Mouse (Mus musculus) forebrain, embryonic 13.5 days (tissue): ENCODE data around the gene Irf9. TPM values are rescaled to one million over a fixed set of nuclear protein-coding genes. Genes with fewer than 3 reads are reported as not detected.
A peak's percentile ranks its signal among the peaks of the same experiment; 100 is the strongest.

Source experiments
- ATAC-seq: fragments of 200-750 bp; cut with Nextera tagmentation; 2 replicates; pipeline ENCODE4 v1.8.0; 2017
- H3K27ac ChIP-seq: fragments of 300-500 bp; sonication (generic); 2 replicates; pipeline ENCODE4 v1.5.1; 2015; ENCODE audit warnings: inconsistent platforms, mild to moderate bottlenecking, moderate library complexity
- H3K27me3 ChIP-seq: fragments of 300-500 bp; sonication (generic); 2 replicates; pipeline ENCODE4 v1.6.1; 2015; ENCODE audit warnings: mild to moderate bottlenecking, inconsistent platforms
- H3K36me3 ChIP-seq: fragments of 300-500 bp; sonication (generic); 2 replicates; pipeline ENCODE4 v1.6.1; 2015; ENCODE audit warnings: mild to moderate bottlenecking, inconsistent platforms; ENCODE audit not compliant: poor library complexity, severe bottlenecking
- H3K4me1 ChIP-seq: fragments of 300-500 bp; sonication (generic); 2 replicates; pipeline ENCODE4 v1.6.1; 2015; ENCODE audit warnings: inconsistent platforms
- H3K4me2 ChIP-seq: fragments of 300-500 bp; sonication (generic); 2 replicates; pipeline ENCODE4 v1.6.1; 2015; ENCODE audit warnings: inconsistent platforms, mild to moderate bottlenecking, moderate library complexity
- H3K4me3 ChIP-seq: fragments of 300-500 bp; sonication (generic); 2 replicates; pipeline ENCODE4 v1.5.1; 2015; ENCODE audit warnings: mild to moderate bottlenecking, inconsistent platforms
- H3K9ac ChIP-seq: fragments of 300-500 bp; sonication (generic); 2 replicates; pipeline ENCODE4 v1.6.1; 2015; ENCODE audit warnings: mild to moderate bottlenecking, inconsistent platforms
- H3K9me3 ChIP-seq: fragments of 300-500 bp; sonication (generic); replicated peaks from 2 replicates; pipeline ENCODE4 v1.6.1; 2016; ENCODE audit warnings: inconsistent platforms
- WGBS: fragments of 180-500 bp; shearing (Covaris S2); methylation state at CpG from one replicate; pipeline ENCODE4 v1.1.7; 2015; 5-methylcytosine and 5-hydroxymethylcytosine counted together
- polyA plus RNA-seq: library from polyadenylated mRNA; unstranded; fragments of >200 nt; fragmentation: Nextera tagmentation; extraction: Ambion mirVana; gene quantifications from 2 replicates; pipeline ENCODE4 v1.2.1, GENCODE M21; 2015

Gene Irf9
- 6.9 and 7.2 TPM in 2 replicates for polyA plus RNA-seq

GRCm38 (mm10) chr14:55603271-55603632, at the start of gene Irf9:
Gene Irf9, plus strand, starts transcription at chr14:55603571.
- 89% methylated on average over 7 of the region's 7 CpGs for WGBS
- Histone ChIP-seq H3K4me1 (no peaks in the 10 kb centered on the region; the same call in 1 of the 2 replicates), H3K27me3 (no peaks in the 10 kb centered on the region), H3K9ac (peak within 1 kb of the TSS; percentile 43; the same call in 1 of the 2 replicates), H3K4me2 (peak within 1 kb of the TSS; percentile 52), H3K4me3 (peak within 1 kb of the TSS; percentile 27), H3K27ac (0 out of 2 replicates have a peak within 1 kb of the TSS, but pooled peaks have one; percentile 14), H3K9me3 (no peaks in the 10 kb centered on the region), H3K36me3 (peaks cover 87% of the 10 kb centered on the region)
- ATAC-seq: no peak

DNA sequence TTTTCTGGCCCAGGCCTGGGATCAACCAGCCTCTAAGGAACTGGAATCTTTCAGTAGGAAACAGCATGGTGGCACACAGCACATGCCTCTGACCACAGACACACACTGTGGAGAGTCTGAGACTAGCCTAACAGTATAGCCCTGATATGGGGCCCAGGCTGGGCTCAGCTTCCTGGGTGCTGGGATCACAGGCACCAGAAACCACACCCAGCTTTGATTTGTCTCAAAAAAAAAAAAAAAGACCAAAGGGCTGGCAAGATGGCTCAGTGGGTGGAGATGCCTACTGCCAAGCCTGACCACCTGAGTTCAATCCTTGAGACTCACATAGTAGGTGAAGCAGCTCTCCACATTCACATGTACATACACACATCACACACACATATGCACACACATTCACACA, 48.7 kb upstream of the Irf9 start:
- no peaks in the 10 kb centered on the region for H3K9me3 ChIP-seq
- no peaks in the 10 kb centered on the region for H3K27me3 ChIP-seq
- no peaks in the 10 kb centered on the region for H3K36me3 ChIP-seq
- no peak overlapping the region for H3K27ac ChIP-seq
- no peak for ATAC-seq
- H3K9ac ChIP-seq: no peak overlapping the region
- no peak overlapping the region for H3K4me3 ChIP-seq
- H3K4me1 ChIP-seq: peaks cover 7% of the 10 kb centered on the region
- H3K4me2 ChIP-seq: no peak overlapping the region

DNA sequence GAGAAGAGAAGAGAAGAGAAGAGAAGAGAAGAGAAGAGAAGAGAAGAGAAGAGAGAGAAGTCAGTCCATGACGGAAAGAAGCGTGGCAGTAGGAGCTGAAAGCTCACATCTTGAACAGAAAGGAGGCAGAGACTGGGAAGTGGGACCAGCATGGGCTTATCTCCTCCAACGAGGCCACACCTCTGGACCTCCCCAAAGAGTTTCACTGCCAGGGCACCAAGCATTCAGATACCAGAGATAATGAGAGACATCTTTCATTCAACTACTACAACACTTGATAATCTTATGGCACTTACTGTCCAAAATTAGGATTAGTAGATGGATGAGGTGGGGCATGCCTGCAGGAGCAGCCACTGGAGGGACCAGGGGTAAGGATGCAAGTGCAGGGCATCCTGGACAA, 47.6 kb upstream of the Irf9 start:
- Histone ChIP-seq H3K4me2 (no peak overlapping the region), H3K9ac (no peak overlapping the region), H3K4me1 (peaks cover 7% of the 10 kb centered on the region), H3K4me3 (no peak overlapping the region), H3K9me3 (no peaks in the 10 kb centered on the region), H3K27ac (no peak overlapping the region), H3K36me3 (no peaks in the 10 kb centered on the region), H3K27me3 (no peaks in the 10 kb centered on the region)
- no peak for ATAC-seq
- WGBS: 85% methylated on average over 3 of the region's 3 CpGs

GRCm38 (mm10) chr14:55557003-55557402, 46.4 kb upstream of the Irf9 start:
- H3K4me1 ChIP-seq: peaks cover 19% of the 10 kb centered on the region
- no peak overlapping the region for H3K4me3 ChIP-seq
- H3K27me3 ChIP-seq: no peaks in the 10 kb centered on the region
- H3K9me3 ChIP-seq: no peaks in the 10 kb centered on the region
- WGBS: 26% methylated on average over 5 of the region's 5 CpGs
- no peak overlapping the region for H3K27ac ChIP-seq
- H3K9ac ChIP-seq: no peak overlapping the region
- ATAC-seq: no peak
- H3K4me2 ChIP-seq: no peak overlapping the region
- no peaks in the 10 kb centered on the region for H3K36me3 ChIP-seq

- no peak overlapping the region for H3K4me2 ChIP-seq
- peaks cover 21% of the 10 kb centered on the region for H3K4me1 ChIP-seq
- ATAC-seq: no peak
- no peaks in the 10 kb centered on the region for H3K36me3 ChIP-seq
- H3K27ac ChIP-seq: no peak overlapping the region
- no peaks in the 10 kb centered on the region for H3K9me3 ChIP-seq
- WGBS: 91% methylated on average over 3 of the region's 3 CpGs
- H3K27me3 ChIP-seq: no peaks in the 10 kb centered on the region
- H3K9ac ChIP-seq: no peak overlapping the region
- no peak overlapping the region for H3K4me3 ChIP-seq
Observed at GRCm38 (mm10) chr14:55557587-55557986, 45.8 kb upstream of the Irf9 start.

DNA sequence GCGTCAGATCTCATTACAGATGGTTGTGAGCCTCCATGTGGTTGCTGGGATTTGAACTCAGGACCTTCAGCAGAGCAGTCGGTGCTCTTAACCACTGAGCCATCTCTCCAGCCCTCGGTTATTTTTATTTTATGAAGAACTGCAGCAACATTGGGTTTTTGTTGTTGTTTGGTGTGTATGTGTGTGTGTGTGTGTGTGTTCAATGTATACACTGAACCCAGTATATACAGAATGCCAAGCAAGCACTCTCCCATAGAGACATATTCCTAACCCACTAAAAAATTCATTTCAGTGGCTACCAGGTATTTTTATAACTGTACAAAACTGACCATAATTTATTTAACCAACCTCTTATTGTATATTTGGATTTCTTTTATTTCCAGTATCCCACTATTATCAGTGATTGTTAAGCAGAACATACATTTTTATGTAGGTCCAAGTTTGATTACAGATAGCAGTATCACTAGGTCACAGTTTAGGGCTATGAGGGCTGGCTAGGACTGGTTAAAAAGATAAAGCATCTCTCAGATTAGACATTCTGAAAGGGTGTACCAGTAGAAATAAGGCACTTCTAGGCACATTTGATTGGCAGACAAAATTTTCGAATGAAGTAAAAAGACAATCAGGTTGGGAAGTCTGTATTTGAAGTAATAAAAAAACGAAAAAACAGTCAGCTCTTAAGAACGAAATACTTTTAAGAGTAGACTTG, 44.5 kb upstream of the Irf9 start:
- Histone ChIP-seq H3K36me3 (peaks cover 9% of the 10 kb centered on the region), H3K4me3 (peak overlapping the region; percentile 66), H3K27ac (no peak overlapping the region), H3K9me3 (no peaks in the 10 kb centered on the region), H3K27me3 (no peaks in the 10 kb centered on the region), H3K9ac (peak overlapping the region; percentile 87), H3K4me2 (peak overlapping the region; percentile 77), H3K4me1 (peaks cover 21% of the 10 kb centered on the region)
- ATAC-seq: no peak
- WGBS: 58% methylated on average over 6 of the region's 6 CpGs

- H3K9ac ChIP-seq: peak within 1 kb of the TSS; percentile 87
- H3K4me3 ChIP-seq: peak within 1 kb of the TSS; percentile 66
- peak within 1 kb of the TSS; percentile 98 for H3K27ac ChIP-seq
- H3K27me3 ChIP-seq: no peaks in the 10 kb centered on the region
- 0% methylated on average over 27 of the region's 27 CpGs for WGBS
- no peaks in the 10 kb centered on the region for H3K9me3 ChIP-seq
- H3K4me2 ChIP-seq: peak within 1 kb of the TSS; percentile 77
- peaks cover 21% of the 10 kb centered on the region for H3K4me1 ChIP-seq
- peaks cover 18% of the 10 kb centered on the region for H3K36me3 ChIP-seq
- peak; percentile 80 for ATAC-seq
Observed at GRCm38 (mm10) chr14:55559799-55560201, 43.6 kb upstream of the Irf9 start, which contains the start of gene Dcaf11. Gene Dcaf11, plus strand, starts transcription at chr14:55560006.

DNA sequence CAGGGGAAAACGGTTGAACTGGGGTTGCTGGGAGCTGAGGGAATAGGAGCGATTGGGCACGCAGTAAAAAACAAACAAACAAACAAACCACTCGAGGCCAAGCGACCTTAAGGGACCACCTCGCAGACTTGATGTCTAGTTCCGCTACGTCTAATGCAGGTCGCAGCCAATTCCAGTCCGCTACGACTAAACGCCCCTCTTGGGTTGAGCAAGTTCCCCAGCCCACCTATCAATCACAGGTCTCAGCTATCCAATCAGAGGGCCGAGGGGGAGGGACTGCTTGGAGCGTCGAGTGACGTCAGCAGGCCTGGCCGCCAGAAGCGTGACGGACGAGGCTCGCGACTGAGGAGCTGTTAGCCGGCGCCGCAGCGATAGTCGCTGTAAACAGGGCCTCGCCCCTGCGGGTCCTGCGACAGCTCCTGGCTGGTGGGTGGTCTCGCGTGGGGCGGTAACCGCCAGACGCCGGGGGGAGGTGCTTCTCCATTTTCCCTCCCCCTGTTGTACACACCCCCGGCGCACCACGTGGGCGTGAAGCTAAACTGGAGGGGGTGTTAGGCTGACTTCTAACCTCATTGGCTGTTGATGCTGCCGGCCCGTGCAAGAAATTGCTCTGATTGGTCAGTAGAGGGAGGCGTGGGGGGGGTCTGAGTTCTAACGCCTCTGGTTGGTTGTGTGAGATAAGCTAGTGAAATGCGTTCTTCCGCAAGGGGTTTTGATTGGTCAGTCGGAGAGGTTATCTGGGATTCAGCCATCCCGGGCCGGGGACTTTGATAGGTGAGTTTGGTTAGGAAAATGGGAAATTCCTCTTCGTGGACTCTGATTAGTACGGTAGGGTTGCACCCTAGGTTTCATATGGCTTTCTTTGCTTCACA, 42.9 kb upstream of the Irf9 start, which contains the start of gene A730061H03Rik:
A730061H03Rik (minus strand) TSS at position 205 of the 872 bp plus-strand sequence.
- peak; percentile 98 for ATAC-seq
- peaks cover 25% of the 10 kb centered on the region for H3K36me3 ChIP-seq
- H3K27ac ChIP-seq: peak within 1 kb of the TSS; percentile 98
- WGBS: under 1% methylated on average over 51 of the region's 51 CpGs
- H3K4me1 ChIP-seq: peaks cover 21% of the 10 kb centered on the region
- H3K9me3 ChIP-seq: no peaks in the 10 kb centered on the region
- peak within 1 kb of the TSS; percentile 87 for H3K9ac ChIP-seq
- H3K4me3 ChIP-seq: peak within 1 kb of the TSS; percentile 66
- no peaks in the 10 kb centered on the region for H3K27me3 ChIP-seq
- H3K4me2 ChIP-seq: peak within 1 kb of the TSS; percentile 77

DNA sequence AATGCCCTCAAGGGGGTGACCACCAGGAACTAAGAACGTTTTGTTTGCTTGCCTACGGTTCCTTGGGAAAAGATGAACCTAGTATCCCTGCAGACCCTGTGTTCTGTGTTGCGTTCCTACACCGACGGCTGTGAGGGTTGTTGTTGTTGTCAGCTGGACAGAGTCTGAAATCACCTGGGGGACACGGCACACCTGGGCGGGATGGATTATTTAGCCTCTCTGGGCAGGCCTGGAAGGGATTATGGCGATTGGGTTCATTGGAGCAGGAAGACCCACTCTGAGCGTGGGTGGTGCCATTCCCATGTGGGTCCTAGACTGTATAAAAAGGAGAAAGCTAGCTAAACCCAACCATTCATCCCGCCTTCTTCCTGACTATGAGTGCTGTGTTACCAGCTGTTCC, 41.5 kb upstream of the Irf9 start:
- Histone ChIP-seq H3K9ac (no peak overlapping the region), H3K9me3 (no peaks in the 10 kb centered on the region), H3K4me3 (no peak overlapping the region), H3K27ac (no peak overlapping the region), H3K27me3 (no peaks in the 10 kb centered on the region), H3K36me3 (peaks cover 39% of the 10 kb centered on the region), H3K4me1 (peaks cover 21% of the 10 kb centered on the region), H3K4me2 (peak overlapping the region; percentile 77; the same call in 1 of the 2 replicates)
- no peak for ATAC-seq
- 86% methylated on average over 10 of the region's 10 CpGs for WGBS

DNA sequence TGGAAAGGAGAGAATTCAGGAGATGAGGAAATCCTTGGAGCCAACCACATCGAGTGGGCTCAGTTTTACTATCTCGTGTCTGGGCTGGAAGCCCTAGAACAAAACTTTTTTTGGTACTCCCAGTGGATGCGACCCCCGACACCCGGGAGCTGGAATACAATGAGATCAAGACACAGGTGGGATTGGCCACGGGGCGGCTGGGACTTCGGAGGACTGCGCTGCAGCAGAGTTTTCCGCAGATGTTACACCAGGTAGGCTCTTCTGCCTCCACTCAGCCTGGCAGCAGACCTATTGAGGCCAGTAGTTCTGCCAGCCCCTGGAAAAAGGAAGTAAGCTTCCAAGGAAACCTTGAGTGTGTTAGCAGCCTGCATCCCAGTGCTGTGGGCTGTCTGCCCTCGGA, 40.1 kb upstream of the Irf9 start:
- Histone ChIP-seq H3K27me3 (no peaks in the 10 kb centered on the region), H3K9me3 (no peaks in the 10 kb centered on the region), H3K4me1 (peaks cover 21% of the 10 kb centered on the region), H3K4me2 (no peak overlapping the region), H3K27ac (no peak overlapping the region), H3K36me3 (peaks cover 53% of the 10 kb centered on the region), H3K9ac (no peak overlapping the region), H3K4me3 (no peak overlapping the region)
- WGBS: 91% methylated on average over 11 of the region's 11 CpGs
- no peak for ATAC-seq

- Histone ChIP-seq H3K4me2 (no peak overlapping the region), H3K9ac (no peak overlapping the region), H3K4me1 (peaks cover 13% of the 10 kb centered on the region), H3K9me3 (no peaks in the 10 kb centered on the region), H3K27me3 (no peaks in the 10 kb centered on the region), H3K27ac (no peak overlapping the region), H3K36me3 (peaks cover 76% of the 10 kb centered on the region), H3K4me3 (no peak overlapping the region)
- ATAC-seq: no peak
- WGBS: 85% methylated on average over 3 of the region's 3 CpGs
Observed at GRCm38 (mm10) chr14:55565748-55566147, 37.6 kb upstream of the Irf9 start.

- Histone ChIP-seq H3K4me2 (no peak overlapping the region), H3K4me3 (no peak overlapping the region), H3K9me3 (no peaks in the 10 kb centered on the region), H3K27ac (no peak overlapping the region), H3K27me3 (no peaks in the 10 kb centered on the region), H3K4me1 (no peaks in the 10 kb centered on the region), H3K9ac (no peak overlapping the region), H3K36me3 (peaks cover 78% of the 10 kb centered on the region)
- no peak for ATAC-seq
- 86% methylated on average over 3 of the region's 3 CpGs for WGBS
Observed at GRCm38 (mm10) chr14:55567496-55567895, 35.9 kb upstream of the Irf9 start.
